Mouse (Mus musculus): ENCODE results near the gene Cartpt.

DNA sequence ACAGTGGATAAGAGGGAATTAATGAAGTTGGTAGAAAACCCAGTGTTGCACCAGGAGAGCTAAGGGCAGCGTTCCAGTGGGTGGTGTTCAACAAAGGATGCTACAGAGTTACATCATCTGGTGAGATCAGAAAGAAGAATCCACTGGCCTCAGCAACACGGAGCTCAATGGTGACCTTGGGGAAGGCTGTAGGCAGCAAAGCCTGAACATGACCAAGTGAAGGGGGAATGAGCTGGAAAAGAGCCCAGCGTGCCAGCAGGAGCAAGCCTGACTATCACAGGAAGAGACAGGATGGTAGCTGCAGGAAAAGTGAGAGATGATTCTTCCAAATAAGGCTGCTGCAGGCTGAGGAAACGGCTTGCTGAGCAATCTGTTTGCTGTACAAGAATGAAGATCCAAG is 46.5 kb upstream of the Cartpt start:
- TF ChIP-seq CTCF (IDR thresholded peaks at IDR 0.05): no peak
- no peak for TF ChIP-seq EP300 (IDR thresholded peaks at IDR 0.05)

Data from lung, postnatal 0 days (tissue).